Mouse (Mus musculus) cerebellum, adult 11 months (tissue): ENCODE measurements around the gene Bmp7.
A peak's percentile ranks its signal among the peaks of the same experiment; 100 is the strongest.

ENCODE experiments used
- DNase-seq: peaks from one replicate; pipeline ENCODE4 v3.0.0; 2022

Bmp7 gene

GRCm38 (mm10) chr2:172905057-172905456 is 35.1 kb downstream of the Bmp7 start:
- DNase-seq: no peak

GRCm38 (mm10) chr2:172904614-172905013 is 35.5 kb downstream of the Bmp7 start:
- no peak for DNase-seq

GRCm38 (mm10) chr2:172903523-172903922 is 36.6 kb downstream of the Bmp7 start:
- no peak for DNase-seq

GRCm38 (mm10) chr2:172900954-172901701 is 39.0 kb downstream of the Bmp7 start:
- DNase-seq: no peak

GRCm38 (mm10) chr2:172889756-172890443 is 50.2 kb downstream of the Bmp7 start:
- DNase-seq: no peak

GRCm38 (mm10) chr2:172889222-172889621 is 50.9 kb downstream of the Bmp7 start:
- no peak for DNase-seq

GRCm38 (mm10) chr2:172888147-172888546 is 52.0 kb downstream of the Bmp7 start:
- no peak for DNase-seq

- DNase-seq: no peak
Observed at GRCm38 (mm10) chr2:172885861-172886260, 54.3 kb downstream of the Bmp7 start.

GRCm38 (mm10) chr2:172884584-172884983 is 55.5 kb downstream of the Bmp7 start:
- DNase-seq: no peak

GRCm38 (mm10) chr2:172875201-172875600 is 64.9 kb downstream of the Bmp7 start:
- DNase-seq: no peak

GRCm38 (mm10) chr2:172866356-172866755 is 73.8 kb downstream of the Bmp7 start:
- DNase-seq: no peak

GRCm38 (mm10) chr2:172865165-172865564 is 75.0 kb downstream of the Bmp7 start:
- DNase-seq: no peak

GRCm38 (mm10) chr2:172864566-172864965 is 75.6 kb downstream of the Bmp7 start:
- no peak for DNase-seq

GRCm38 (mm10) chr2:172863469-172863856 is 76.7 kb downstream of the Bmp7 start:
- no peak for DNase-seq

GRCm38 (mm10) chr2:172862850-172863468 is 77.2 kb downstream of the Bmp7 start:
- no peak for DNase-seq

GRCm38 (mm10) chr2:172862424-172862823 is 77.7 kb downstream of the Bmp7 start:
- DNase-seq: no peak

- no peak for DNase-seq
Observed at GRCm38 (mm10) chr2:172861590-172861989, 78.5 kb downstream of the Bmp7 start.

- DNase-seq: no peak
Observed at GRCm38 (mm10) chr2:172860593-172860992, 79.5 kb downstream of the Bmp7 start.

GRCm38 (mm10) chr2:172860104-172860503 is 80.0 kb downstream of the Bmp7 start:
- no peak for DNase-seq

- no peak for DNase-seq
Observed at GRCm38 (mm10) chr2:172857048-172857447, 83.1 kb downstream of the Bmp7 start.

- no peak for DNase-seq
Observed at GRCm38 (mm10) chr2:172856549-172856948, 83.6 kb downstream of the Bmp7 start.

- peak; percentile 13 for DNase-seq
Observed at GRCm38 (mm10) chr2:172854136-172854535, 86.0 kb downstream of the Bmp7 start.

GRCm38 (mm10) chr2:172851773-172852172 is 88.3 kb downstream of the Bmp7 start:
- no peak for DNase-seq

GRCm38 (mm10) chr2:172848193-172848592 is 91.9 kb downstream of the Bmp7 start:
- no peak for DNase-seq
